Mouse (Mus musculus) Patski (cell line): Measurements from ENCODE around the gene Gp1ba. TPM values are rescaled to one million over a fixed set of nuclear protein-coding genes. Genes with fewer than 3 reads are reported as not detected.

Experiments used
- ATAC-seq: fragments of 100-300 bp; one replicate; pipeline ENCODE4 v1.8.0; 2021
- CTCF ChIA-PET: fragments of 350-600 bp; sonication (Branson Sonifier 250); formaldehyde crosslinking; loops from one replicate; lab custom pipeline; 2022; ENCODE audit warnings: inconsistent platforms; lab: Charles Lee
- POLR2A ChIA-PET: fragments of 350-600 bp; sonication (Branson Sonifier 250); formaldehyde crosslinking; loops from one replicate; lab custom pipeline; 2022; ENCODE audit warnings: antibody characterized with exemption, inconsistent platforms; lab: Charles Lee
- DNase-seq: peaks from one replicate; pipeline ENCODE4 v3.0.0-alpha.2; 2011; ENCODE audit warnings: low read depth, low spot score
- H3K27me3 ChIP-seq: fragments of 371-371 bp; one replicate; pipeline ENCODE4 v1.5.1; 2021
- CTCF ChIP-seq: fragments of 100-300 bp; IDR thresholded peaks from one replicate; pipeline ENCODE4 v1.5.1; 2021
- in situ Hi-C: fragments of 300-500 bp; cut with MboI; formaldehyde crosslinking; loops from 3 replicates; pipeline ENCODE4 v1.11.1; 2018; ENCODE audit warnings: low pct_unique_long_range_greater_than_20kb, mixed read lengths
- polyA plus RNA-seq: library from polyadenylated mRNA; unstranded; gene quantifications from one replicate; pipeline ENCODE4 v1.2.3, GENCODE M21; 2021

Gp1ba gene
- polyA plus RNA-seq, 1 experiment from 2014 or later, result 0.39 TPM

DNA sequence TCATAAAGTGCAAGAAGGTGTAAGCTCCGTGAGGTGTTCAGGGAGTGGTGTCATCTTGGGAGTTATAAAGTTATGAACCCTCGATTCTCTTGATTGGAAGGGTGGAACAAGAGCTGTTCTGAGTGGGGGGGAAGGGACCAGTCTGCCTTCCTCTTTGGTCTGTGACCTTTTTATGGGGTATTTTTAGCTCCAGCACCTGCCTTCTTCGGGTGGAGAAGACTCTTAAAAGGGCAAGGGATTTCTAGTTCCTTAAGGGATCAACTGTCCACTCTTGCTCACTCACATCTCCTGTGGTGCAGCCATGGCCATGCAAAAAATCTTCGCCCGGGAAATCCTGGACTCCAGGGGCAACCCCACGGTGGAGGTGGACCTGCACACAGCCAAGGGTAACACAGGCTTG is 18.7 kb downstream of the Gp1ba start:
- no peaks in the 10 kb centered on the region for H3K27me3 ChIP-seq
- no peak for ATAC-seq
- POLR2A ChIA-PET, result interaction anchor here (6.4 kb wide), 1 partner anchor 10 kb away, joined by 52 read pairs; the partner anchor contains the start of gene Spag7
- DNase-seq, result no peak
- TF ChIP-seq CTCF, result no peak
- CTCF ChIA-PET, result interaction anchor here (2.0 kb wide), 1 partner anchor 8 kb away, joined by 7 read pairs; no protein-coding TSS in a partner anchor
- in situ Hi-C loops, result no loop called here

DNA sequence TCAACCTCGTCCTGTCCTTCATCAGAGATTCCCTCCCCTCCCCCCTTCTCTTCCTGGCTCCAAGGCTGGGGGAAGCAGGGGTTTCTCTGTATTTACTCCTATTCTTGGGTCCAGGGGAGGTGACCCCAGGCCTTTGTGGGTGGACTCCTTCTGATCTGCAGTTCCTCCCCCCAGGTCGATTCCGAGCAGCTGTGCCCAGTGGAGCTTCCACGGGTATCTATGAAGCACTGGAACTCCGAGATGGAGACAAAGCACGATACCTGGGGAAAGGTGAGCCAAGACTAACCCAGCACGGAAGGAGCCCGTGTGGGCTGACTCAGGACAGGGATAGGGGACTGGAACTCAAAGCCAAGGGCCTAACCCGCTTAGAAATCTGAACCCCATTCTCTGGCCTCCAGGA is 19.1 kb downstream of the Gp1ba start:
- DNase-seq, result no peak
- in situ Hi-C loops, result no loop called here
- CTCF ChIA-PET, result no interaction called here
- POLR2A ChIA-PET, result interaction anchor here (6.4 kb wide), 1 partner anchor 10 kb away, joined by 52 read pairs; the partner anchor contains the start of gene Spag7
- H3K27me3 ChIP-seq, result no peaks in the 10 kb centered on the region
- no peak for TF ChIP-seq CTCF
- no peak for ATAC-seq

DNA sequence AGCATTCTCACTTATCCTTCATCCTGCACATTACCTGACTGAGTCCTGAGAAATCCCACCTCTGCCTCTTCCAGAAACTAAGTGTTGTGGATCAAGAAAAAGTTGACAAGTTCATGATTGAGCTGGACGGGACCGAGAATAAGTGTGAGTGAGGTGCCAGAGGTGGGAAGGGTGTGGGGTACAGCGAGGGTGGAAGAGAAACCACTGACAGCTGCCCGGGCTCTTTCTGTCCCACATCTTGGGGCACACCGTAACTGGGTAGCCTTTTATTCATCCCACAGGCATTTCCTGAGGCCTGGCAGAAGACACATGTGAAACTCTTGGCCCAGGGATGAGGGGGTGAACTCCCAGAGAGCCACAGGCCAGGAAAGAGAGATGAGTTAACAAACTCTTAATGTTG is 19.6 kb downstream of the Gp1ba start:
- no peaks in the 10 kb centered on the region for H3K27me3 ChIP-seq
- no peak for DNase-seq
- TF ChIP-seq CTCF, result no peak
- in situ Hi-C loops, result no loop called here
- ChIA-PET CTCF (no interaction called here), POLR2A (interaction anchor here (6.4 kb wide), 1 partner anchor 9 kb away, joined by 52 read pairs; the partner anchor contains the start of gene Spag7)
- ATAC-seq, result no peak

DNA sequence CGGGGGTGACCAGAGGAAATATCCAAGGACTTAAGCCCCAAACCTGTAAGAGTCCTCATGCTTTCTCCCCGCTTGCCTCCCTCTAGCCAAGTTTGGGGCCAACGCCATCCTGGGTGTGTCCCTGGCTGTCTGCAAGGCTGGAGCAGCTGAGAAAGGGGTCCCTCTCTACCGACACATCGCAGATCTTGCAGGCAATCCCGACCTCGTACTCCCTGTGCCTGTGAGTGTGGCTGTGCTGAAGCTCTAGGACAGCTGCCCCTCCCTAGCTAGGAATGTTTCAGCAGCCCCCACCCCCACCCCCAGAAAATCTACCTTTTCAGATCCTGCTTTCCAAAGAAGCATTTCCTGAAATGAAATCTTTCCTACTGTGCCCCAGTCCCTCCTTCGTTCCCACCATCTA is 20.0 kb downstream of the Gp1ba start:
- TF ChIP-seq CTCF, result no peak
- POLR2A ChIA-PET, result interaction anchor here (6.4 kb wide), 1 partner anchor 9 kb away, joined by 52 read pairs; the partner anchor contains the start of gene Spag7
- ATAC-seq (no peak), DNase-seq (no peak)
- no peaks in the 10 kb centered on the region for H3K27me3 ChIP-seq
- CTCF ChIA-PET, result interaction anchor here (1.5 kb wide), 1 partner anchor 9 kb away, joined by 4 read pairs; no protein-coding TSS in a partner anchor
- in situ Hi-C loops, result no loop called here

DNA sequence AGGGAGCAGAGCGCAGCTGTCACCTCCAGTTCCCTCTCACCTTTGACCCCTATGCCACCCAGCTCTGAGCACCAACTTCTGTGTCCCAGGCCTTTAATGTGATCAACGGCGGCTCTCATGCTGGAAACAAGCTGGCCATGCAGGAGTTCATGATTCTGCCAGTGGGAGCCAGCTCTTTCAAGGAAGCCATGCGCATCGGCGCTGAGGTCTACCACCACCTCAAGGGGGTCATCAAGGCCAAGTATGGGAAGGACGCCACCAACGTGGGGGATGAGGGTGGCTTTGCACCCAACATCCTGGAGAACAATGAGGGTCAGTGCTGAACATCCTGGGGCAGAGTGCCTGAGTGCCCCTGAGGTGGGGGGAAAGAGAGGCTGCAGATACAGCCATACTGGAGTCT is 21.6 kb downstream of the Gp1ba start:
- DNase-seq (no peak), ATAC-seq (no peak)
- CTCF ChIA-PET, result no interaction called here
- TF ChIP-seq CTCF, result no peak
- POLR2A ChIA-PET, result no interaction called here
- in situ Hi-C loops, result no loop called here
- H3K27me3 ChIP-seq, result no peaks in the 10 kb centered on the region

DNA sequence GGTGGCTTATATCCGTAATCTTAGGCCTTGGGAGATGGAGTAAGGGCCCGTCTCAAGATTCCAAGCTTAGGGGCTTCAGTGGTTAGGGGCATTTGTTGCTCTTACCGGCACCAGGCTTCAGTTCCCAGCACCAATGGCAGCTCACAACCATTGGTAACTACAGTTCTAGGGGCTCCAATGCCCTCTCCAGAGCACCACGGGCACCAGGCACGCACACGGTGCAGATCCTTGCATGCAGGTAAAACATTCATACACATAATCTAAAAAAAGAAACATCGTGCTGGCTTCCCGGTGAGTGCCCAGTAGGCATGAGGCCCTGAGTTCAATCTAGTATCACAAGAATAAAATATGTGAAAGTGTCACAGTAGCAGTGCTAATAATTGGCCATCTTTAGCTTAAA is 24.2 kb downstream of the Gp1ba start:
- in situ Hi-C loops, result no loop called here
- POLR2A ChIA-PET, result interaction anchor here (0.6 kb wide), 1 partner anchor 26 kb away, joined by 6 read pairs; no protein-coding TSS in a partner anchor

DNA sequence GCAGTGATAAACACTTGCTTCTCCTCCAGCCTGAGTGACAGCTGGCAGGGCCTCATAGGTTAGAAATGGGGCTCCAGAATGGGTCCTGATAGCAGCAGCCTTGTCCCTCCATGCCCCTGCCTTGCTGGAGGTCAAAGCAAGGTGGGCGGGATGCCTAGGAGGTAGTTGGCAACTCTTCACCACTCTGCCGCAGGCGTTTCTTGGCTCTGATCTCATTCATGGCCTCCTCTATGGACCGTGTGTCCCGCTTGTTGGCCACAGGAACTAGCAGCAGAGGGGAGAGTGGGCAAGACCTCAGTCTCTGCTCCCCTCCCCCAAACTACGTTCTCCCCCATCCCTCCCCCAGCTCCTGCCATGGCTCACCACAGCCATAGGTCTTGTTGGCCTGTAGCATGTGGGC is 25.0 kb downstream of the Gp1ba start:
- ATAC-seq (no peak), DNase-seq (no peak)
- ChIA-PET CTCF (no interaction called here), POLR2A (no interaction called here)
- in situ Hi-C loops, result no loop called here
- no peaks in the 10 kb centered on the region for H3K27me3 ChIP-seq
- no peak for TF ChIP-seq CTCF

More for the DNA sequence above, 24.2 kb downstream of the Gp1ba start:
- no peak for TF ChIP-seq CTCF
- H3K27me3 ChIP-seq, result no peaks in the 10 kb centered on the region
- CTCF ChIA-PET, result interaction anchor here (1.0 kb wide), 1 partner anchor 14 kb away, joined by 3 read pairs; no protein-coding TSS in a partner anchor
- DNase-seq (no peak), ATAC-seq (no peak)

DNA sequence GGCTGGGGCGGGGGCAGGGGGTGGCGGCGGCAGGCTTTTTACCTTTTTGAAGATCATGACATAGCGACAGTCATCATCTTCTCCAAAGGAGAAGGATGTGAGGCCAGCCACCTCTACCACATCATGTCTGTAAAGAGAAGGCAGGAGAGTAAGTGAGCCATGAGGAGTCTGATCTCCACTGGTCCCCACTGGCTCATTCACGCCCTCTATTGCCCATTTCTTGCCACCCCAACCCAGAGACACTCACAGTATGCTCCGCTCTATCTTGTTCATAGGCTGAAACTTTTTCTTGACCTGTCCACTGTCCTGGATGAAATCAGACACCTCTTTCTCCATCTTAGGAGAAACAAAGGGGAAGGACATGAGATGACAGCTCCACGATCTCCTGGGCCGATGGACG is 25.8 kb downstream of the Gp1ba start:
- ATAC-seq (no peak), DNase-seq (no peak)
- in situ Hi-C loops, result no loop called here
- H3K27me3 ChIP-seq, result no peaks in the 10 kb centered on the region
- ChIA-PET CTCF (no interaction called here), POLR2A (interaction anchor here (6.5 kb wide), 1 partner anchor 8 kb away, joined by 52 read pairs; the partner anchor contains the start of genes Eno3 and Pfn1)
- no peak for TF ChIP-seq CTCF

DNA sequence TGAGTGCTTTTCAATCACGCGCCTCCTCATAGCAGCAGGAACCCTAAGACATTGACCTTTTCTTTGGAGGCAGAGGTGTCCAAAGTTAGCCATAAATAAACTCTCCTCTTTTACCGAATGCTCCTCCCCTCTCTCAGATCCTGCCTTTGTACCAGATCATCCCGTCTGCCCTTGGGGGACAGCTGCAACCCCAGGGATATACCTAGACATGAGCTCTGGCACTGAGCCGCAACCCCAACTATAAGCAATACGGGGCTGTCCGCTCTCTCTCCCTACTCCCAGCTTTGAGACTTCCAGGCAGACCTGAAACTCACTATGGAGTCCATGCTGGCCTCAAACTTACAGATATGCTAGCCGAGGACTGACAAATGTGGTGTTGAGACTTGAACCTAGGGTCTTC is 27.8 kb downstream of the Gp1ba start:
- TF ChIP-seq CTCF, result no peak
- ChIA-PET CTCF (interaction anchor here (1.2 kb wide), 1 partner anchor 20 kb away, joined by 3 read pairs; the partner anchor contains the start of genes Rnf167 and Slc25a11), POLR2A (interaction anchor here (2.4 to 6.5 kb wide), 4 partner anchors 10 to 21 kb away, joined by 11 to 52 read pairs (median 18); partner anchors contain the start of genes Camta2, Eno3, Pfn1 and Rnf167)
- ATAC-seq, result no peak
- in situ Hi-C loops, result no loop called here
- DNase-seq, result no peak
- H3K27me3 ChIP-seq, result no peaks in the 10 kb centered on the region

DNA sequence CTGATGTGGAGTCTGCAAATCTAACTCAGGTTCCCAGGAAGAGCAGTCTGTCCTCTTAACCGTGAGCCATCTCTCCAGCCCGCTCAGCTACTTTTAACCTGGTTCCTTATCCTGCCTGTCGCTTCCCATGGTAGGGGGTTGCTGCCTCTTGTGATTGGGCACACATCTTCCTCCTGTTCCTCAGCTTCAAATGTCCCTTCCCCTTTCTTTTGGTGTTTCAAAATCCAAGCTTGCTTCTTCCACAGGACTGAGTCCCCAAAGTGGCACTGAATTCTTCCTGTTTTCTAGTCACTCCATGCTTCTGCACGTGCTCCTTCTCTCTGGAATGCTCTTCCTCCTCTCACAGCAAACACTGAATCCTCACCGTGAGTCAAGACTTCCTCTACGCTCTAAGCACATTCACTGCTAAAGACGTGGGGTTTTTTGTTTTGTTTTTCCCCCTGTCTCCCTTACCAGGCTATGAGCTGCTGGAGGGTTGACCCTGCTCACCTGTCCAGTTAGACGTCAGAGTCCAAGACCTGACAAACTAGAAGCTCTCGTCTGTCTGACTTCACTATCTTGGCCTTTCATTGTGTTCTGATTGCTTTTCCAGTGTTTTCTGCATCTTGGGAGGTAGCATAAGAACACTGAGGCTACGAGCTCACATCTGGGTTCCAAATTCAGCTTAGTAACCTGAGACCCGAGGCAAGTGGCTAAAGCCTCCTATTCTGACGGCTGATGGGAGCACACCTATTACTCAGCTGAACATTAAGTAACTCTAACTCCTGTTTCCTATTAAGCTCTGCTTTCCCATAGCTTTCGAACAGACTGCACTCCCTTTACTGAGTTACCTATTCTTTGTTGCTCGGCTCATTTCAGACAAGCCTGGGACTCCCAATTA is 28.6 kb downstream of the Gp1ba start:
- DNase-seq (no peak), ATAC-seq (no peak)
- no peak for TF ChIP-seq CTCF
- no peaks in the 10 kb centered on the region for H3K27me3 ChIP-seq
- ChIA-PET CTCF (interaction anchor here (1.2 to 1.7 kb wide), 4 partner anchors 8 to 30 kb away, joined by 3 to 5 read pairs (median 4); partner anchors contain the start of genes Eno3, Rnf167 and Slc25a11), POLR2A (interaction anchor here (0.6 to 6.5 kb wide), 6 partner anchors 10 to 41 kb away, joined by 3 to 52 read pairs (median 13); partner anchors contain the start of genes Camta2, Eno3, Pfn1 and Rnf167)
- in situ Hi-C loops, result no loop called here
